Mouse (Mus musculus): ENCODE measurements at regions not wholly inside any gene's neighbourhood (a gene's known extent, or its start where the extent isn't known, plus 50 kb on each side); places are given as distances from the start of the nearest gene placed in this dataset.

DNA sequence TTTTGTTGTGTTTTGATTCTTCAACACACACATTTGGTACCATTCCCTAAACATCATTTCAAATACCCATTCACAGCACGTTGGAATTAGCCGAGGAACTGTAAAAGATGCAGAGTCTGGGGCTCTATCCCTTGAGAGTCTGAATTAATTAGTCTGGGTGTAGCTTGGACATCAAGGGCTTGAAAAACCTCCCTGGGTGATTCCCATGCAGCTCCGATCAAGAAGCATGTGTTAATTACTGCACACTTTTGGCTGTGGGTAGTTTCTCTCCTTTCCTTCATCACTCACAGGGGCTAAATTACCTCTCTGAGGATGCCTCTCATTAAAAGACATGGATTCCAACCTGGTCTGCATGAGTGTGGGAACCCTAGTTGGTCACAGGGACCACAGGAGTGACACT is 365.5 kb downstream of the Nedd1 start:
- TF ChIP-seq CTCF (IDR thresholded peaks at IDR 0.05 in 2 of 3, conservative IDR thresholded peaks at IDR 0.05 in 1 of 3; ENCODE audit: control insufficient read depth in 1 of 3, insufficient read depth in 1 of 3, low read depth in 2 of 3, low read length in 3 of 3, poor library complexity in 1 of 3, severe bottlenecking in 1 of 3) = no peak
- no peak for TF ChIP-seq POLR2A (IDR thresholded peaks at IDR 0.05; ENCODE audit: control insufficient read depth in 1 of 2, insufficient read depth in 1 of 2, low read depth in 1 of 2, low read length in 2 of 2, poor library complexity in 1 of 2)
- TF ChIP-seq EP300 (IDR thresholded peaks at IDR 0.05; ENCODE audit: low read depth in 1 of 2, low read length in 2 of 2) = no peak
- TF ChIP-seq TCF12 (IDR thresholded peaks at IDR 0.05; ENCODE audit: low read depth, low read length) = no peak
- no peak for TF ChIP-seq USF2 (IDR thresholded peaks at IDR 0.05; ENCODE audit: borderline replicate concordance in 1 of 2, insufficient read depth in 1 of 2, low read depth in 1 of 2, low read length in 2 of 2)
- TF ChIP-seq ZMIZ1 (IDR thresholded peaks at IDR 0.05; ENCODE audit: low read depth, low read length) = no peak
- TF ChIP-seq SMC3 (IDR thresholded peaks at IDR 0.05; ENCODE audit: low read depth, low read length) = no peak
- no peak for TF ChIP-seq E2F4 (IDR thresholded peaks at IDR 0.05; ENCODE audit: borderline replicate concordance, low read depth, low read length)
- TF ChIP-seq MYC (IDR thresholded peaks at IDR 0.05; ENCODE audit: low read depth, low read length) = no peak
- no peak for TF ChIP-seq ETS1 (IDR thresholded peaks at IDR 0.05; ENCODE audit: low read depth, low read length)
- no peak for TF ChIP-seq ELF1 (IDR thresholded peaks at IDR 0.05; ENCODE audit: low read depth, low read length)
- no peak for TF ChIP-seq ZKSCAN1 (IDR thresholded peaks at IDR 0.05; ENCODE audit: low read depth, low read length)

Measured in MEL (cell line).